Mouse (Mus musculus) CD4-positive, CD25-positive, alpha-beta regulatory T cell (primary cell): ENCODE results near the gene Caprin2. TPM values are rescaled to one million over a fixed set of nuclear protein-coding genes. Genes with fewer than 3 reads are reported as not detected.

Experiments used
- polyA plus RNA-seq: library from polyadenylated mRNA; unstranded; fragments of 100-300 nt; shearing (Covaris generic); gene quantifications from one replicate; pipeline ENCODE4 v1.2.1, GENCODE M21; 2017

The Caprin2 gene
- polyA plus RNA-seq, result 5.5 TPM

GRCm38 (mm10) chr6:148895773-148896506 lies at the start of gene Caprin2:
Gene Caprin2 (minus strand): TSS chr6:148896237.

GRCm38 (mm10) chr6:148830748-148831727 lies 65.0 kb downstream of the Caprin2 start, which contains the start of gene Ipo8:
Gene Ipo8 (minus strand): TSS chr6:148831467.

Other genes with a start within 250 kb of the Caprin2 start
- 38.3 TPM for gene Ipo8, start 64.8 kb downstream of the Caprin2 start, polyA plus RNA-seq
- 42.2 TPM for gene Sinhcaf, start 50.2 kb upstream of the Caprin2 start, polyA plus RNA-seq
- gene Dennd5b, start 205.4 kb upstream of the Caprin2 start, polyA plus RNA-seq, result 0.45 TPM
- gene Gm10203, start 233.9 kb upstream of the Caprin2 start, polyA plus RNA-seq, result not detected
- 81.9 TPM for gene Etfbkmt, start 243.6 kb upstream of the Caprin2 start, polyA plus RNA-seq